In genomic region chr14:31244777-31245176, GRCm38 (mm10) we compare ENCODE assay signal across 23 mouse cellular contexts. TPM values are rescaled to one million over a fixed set of nuclear protein-coding genes. Genes with fewer than 3 reads are reported as not detected.
A peak's percentile ranks its signal among the peaks of the same experiment; 100 is the strongest.
DNase-seq lines count a peak whose midpoint lies in the region; ATAC-seq and TF ChIP-seq lines count a peak whose summit lies in the region.
"Had no signal": no experiment of that assay in that cellular context is flagged by ENCODE, and none has a peak within 500 bp of the region (broad histone marks: within the 10 kb centered on the region; RNA-seq: fewer than 3 reads in every experiment).

No protein-coding gene starts in this region.

- no peak overlapping the region for H3K9ac ChIP-seq in CH12.LX (ENCODE audit: insufficient read depth, low read depth)
- H3K9ac ChIP-seq: embryonic facial prominence, embryonic 12.5 days; forebrain, embryonic 13.5 days; forebrain, embryonic 15.5 days; forebrain, postnatal 0 days had no signal

- no peak for TF ChIP-seq EP300 in CH12.LX (IDR thresholded peaks at IDR 0.05; ENCODE audit: low read length)

- no peaks in the 10 kb centered on the region for H3K9me3 ChIP-seq in CH12.LX (replicated peaks; ENCODE audit: low read length)
- H3K9me3 ChIP-seq: embryonic facial prominence, embryonic 10.5 days; embryonic facial prominence, embryonic 12.5 days; forebrain, embryonic 13.5 days; forebrain, embryonic 15.5 days had no signal

- H3K27ac ChIP-seq in CH12.LX (ENCODE audit: insufficient read depth, low read depth): no peak overlapping the region
- H3K27ac ChIP-seq: embryonic facial prominence, embryonic 10.5 days; embryonic facial prominence, embryonic 12.5 days; forebrain, embryonic 13.5 days; forebrain, embryonic 15.5 days had no signal

- no peaks in the 10 kb centered on the region for H3K27me3 ChIP-seq in CH12.LX (replicated peaks)
- H3K27me3 ChIP-seq: embryonic facial prominence, embryonic 12.5 days; forebrain, embryonic 13.5 days; forebrain, embryonic 15.5 days; Patski had no signal

- no peak for TF ChIP-seq POLR2A in CH12.LX (IDR thresholded peaks at IDR 0.05; ENCODE audit: low read depth, low read length)

- dilution Hi-C loops in CH12.LX (cut with MboI; ENCODE audit: extremely low pct_ligation_motif_present, extremely low pct_unique_long_range_greater_than_20kb, low sequenced_read_pairs): no loop called here

- H3K79me2 ChIP-seq in CH12.LX (replicated peaks; ENCODE audit: control insufficient read depth, extremely low read depth, insufficient read depth, poor library complexity, severe bottlenecking): no peaks in the 10 kb centered on the region

- TF ChIP-seq RAD21 in CH12.LX (IDR thresholded peaks at IDR 0.05; ENCODE audit: low read depth, low read length): no peak

- no peak for TF ChIP-seq CTCF in CH12.LX (conservative IDR thresholded peaks at IDR 0.05 in 1 of 2, IDR thresholded peaks at IDR 0.05 in 1 of 2; ENCODE audit: low read depth in 2 of 2, low read length in 2 of 2)

- peaks cover 0 to 24% of the 10 kb centered on the region in 2 experiments for H3K36me3 ChIP-seq in CH12.LX (replicated peaks in 1 of 2; ENCODE audit: control insufficient read depth in 1 of 2, insufficient read depth in 1 of 2, low read length in 1 of 2)
- H3K36me3 ChIP-seq: embryonic facial prominence, embryonic 12.5 days; forebrain, embryonic 15.5 days had no signal

- DNase-seq in CH12.LX (ENCODE audit: extremely low read depth): no peak
- DNase-seq in cerebellum, postnatal 36 days: no peak
- no peak for DNase-seq in right cerebral cortex, postnatal 25 days
- no peak for DNase-seq in urinary bladder, adult 18-20 months (ENCODE audit: low spot score in 2 of 2)
- DNase-seq: adrenal gland, adult 8-10 months; adrenal gland, postnatal 14 days; adrenal gland, postnatal 36 days; B cell, adult 2 months; cerebellum, adult 11-12 months; cerebellum, adult 2 months; cerebellum, adult 9-10 months; cerebellum, postnatal 10 days; cerebellum, postnatal 25 days; forebrain, postnatal 0 days had no signal

- in situ Hi-C loops in CH12.LX (cut with MboI; ENCODE audit: low pct_ligation_motif_present, low pct_unique_long_range_greater_than_20kb, low sequenced_read_pairs): no loop called here

- ATAC-seq in common myeloid progenitor, adult 5-6 weeks (replicated peaks; ENCODE audit: low read depth, poor library complexity, severe bottlenecking): 0 out of 2 replicates have a peak, but pooled peaks have one; percentile 47
- peak; percentile 54; the same call in 1 of the 2 replicates for ATAC-seq in megakaryocyte, adult 5-6 weeks (ENCODE audit: poor library complexity, severe bottlenecking)
- ATAC-seq: activated CD4-positive, CD25-positive, alpha-beta regulatory T cell, adult 4 months; CD4-positive, CD25-positive, alpha-beta regulatory T cell, adult 4 months; forebrain, embryonic 13.5 days; forebrain, embryonic 15.5 days; forebrain, postnatal 0 days; Patski had no signal

- H3K4me2 ChIP-seq in CH12.LX (ENCODE audit: insufficient read depth, low read depth, poor library complexity, severe bottlenecking): no peak overlapping the region
- H3K4me2 ChIP-seq: embryonic facial prominence, embryonic 12.5 days; forebrain, embryonic 13.5 days; forebrain, embryonic 15.5 days had no signal

- H3K4me3 ChIP-seq in CH12.LX (replicated peaks in 1 of 3; ENCODE audit: low read depth in 2 of 3, low read length in 2 of 3, poor library complexity in 1 of 3): no peak overlapping the region
- H3K4me3 ChIP-seq: embryonic facial prominence, embryonic 10.5 days; embryonic facial prominence, embryonic 12.5 days; forebrain, embryonic 13.5 days; forebrain, embryonic 15.5 days had no signal

- H3K4me1 ChIP-seq in CH12.LX (ENCODE audit: control insufficient read depth in 1 of 2, insufficient read depth in 2 of 2): peaks cover 0 to 9% of the 10 kb centered on the region in 2 experiments; a peak in 2 of 4 replicates
- H3K4me1 ChIP-seq: forebrain, embryonic 13.5 days; forebrain, embryonic 15.5 days had no signal

TF ChIP-seq in CH12.LX, 34 proteins besides CTCF, POLR2A, EP300 and RAD21:
- TF ChIP-seq ZNF384 (IDR thresholded peaks at IDR 0.05; ENCODE audit: low read depth, low read length) (peak; percentile 36; the same call in 1 of the 2 replicates), NRF1 (IDR thresholded peaks at IDR 0.05; ENCODE audit: low read depth, low read length) (no peak), MAFK (IDR thresholded peaks at IDR 0.05; ENCODE audit: insufficient replicate concordance, low read length) (no peak)

RNA-seq across cellular contexts. Expression of gene Phf7, which starts 6.3 kb away (rescaled TPM):
- total RNA-seq in CH12.LX (2012; rRNA removed): 11.1 and 13.9 TPM in 2 replicates
- total RNA-seq in CH12.LX (2014; rRNA removed): 13.5 and 14.3 TPM in 2 replicates
- polyA plus RNA-seq in CH12.LX (2012; ENCODE audit: insufficient read length, low read depth): 10.0 and 12.5 TPM in 2 replicates
- total RNA-seq in common myeloid progenitor, adult 5-6 weeks (2017): 15.6 and 16.7 TPM in 2 replicates
- total RNA-seq in megakaryocyte, adult 5-6 weeks (2015): 12.5 and 14.3 TPM in 2 replicates
- 9.8 and 13.4 TPM in 2 replicates for total RNA-seq in megakaryocyte, adult 5-6 weeks (2017)

RNA-seq across cellular contexts. Expression of gene Bap1, which starts 6.5 kb away (rescaled TPM):
- total RNA-seq in CH12.LX (2012; rRNA removed): 56.6 and 58.0 TPM in 2 replicates
- total RNA-seq in CH12.LX (2014; rRNA removed): 61.8 and 62.0 TPM in 2 replicates
- polyA plus RNA-seq in CH12.LX (2012; ENCODE audit: insufficient read length, low read depth): 87.7 and 100 TPM in 2 replicates
- total RNA-seq in common myeloid progenitor, adult 5-6 weeks (2017): 39.8 and 64.6 TPM in 2 replicates
- total RNA-seq in megakaryocyte, adult 5-6 weeks (2015): 14.0 and 15.6 TPM in 2 replicates
- 30.4 and 31.8 TPM in 2 replicates for total RNA-seq in megakaryocyte, adult 5-6 weeks (2017)

RNA-seq across cellular contexts. Expression of gene Sema3g, which starts 27.1 kb away (rescaled TPM):
- total RNA-seq in CH12.LX (2012; rRNA removed): 1.0 and 1.1 TPM in 2 replicates
- total RNA-seq in CH12.LX (2014; rRNA removed): 0.36 and 0.47 TPM in 2 replicates
- polyA plus RNA-seq in CH12.LX (2012; ENCODE audit: insufficient read length, low read depth): 0.93 and 0.94 TPM in 2 replicates
- total RNA-seq in common myeloid progenitor, adult 5-6 weeks (2017): not detected in 2 replicates
- total RNA-seq in megakaryocyte, adult 5-6 weeks (2015): not detected in 2 replicates
- total RNA-seq in megakaryocyte, adult 5-6 weeks (2017): not detected in 2 replicates
- polyA plus RNA-seq: activated CD4-positive, CD25-positive, alpha-beta regulatory T cell, adult 4 months; CD4-positive, CD25-positive, alpha-beta regulatory T cell, adult 4 months had no signal

RNA-seq across cellular contexts. Expression of gene Nisch, which starts 28.0 kb away (rescaled TPM):
- total RNA-seq in CH12.LX (2012; rRNA removed) (76.1 and 85.2 TPM in 2 replicates), CH12.LX (2014; rRNA removed) (43.1 and 46.3 TPM in 2 replicates)
- 149 and 180 TPM in 2 replicates for polyA plus RNA-seq in CH12.LX (2012; ENCODE audit: insufficient read length, low read depth)
- total RNA-seq in common myeloid progenitor, adult 5-6 weeks (2017): 82.3 and 114 TPM in 2 replicates
- total RNA-seq in megakaryocyte, adult 5-6 weeks (2015): 74.8 and 95.0 TPM in 2 replicates
- total RNA-seq in megakaryocyte, adult 5-6 weeks (2017): 65.6 and 79.0 TPM in 2 replicates

RNA-seq across cellular contexts. Expression of gene Tnnc1, which starts 36.7 kb away (rescaled TPM):
- total RNA-seq in CH12.LX (2012; rRNA removed): 0.25 and 0.29 TPM in 2 replicates
- 0.63 and 0.86 TPM in 2 replicates for total RNA-seq in CH12.LX (2014; rRNA removed)
- polyA plus RNA-seq in CH12.LX (2012; ENCODE audit: insufficient read length, low read depth): 0.66 and 1.0 TPM in 2 replicates
- total RNA-seq in common myeloid progenitor, adult 5-6 weeks (2017): not detected in 2 replicates
- total RNA-seq in megakaryocyte, adult 5-6 weeks (2015): 0.71 TPM in 1 of 2 replicates, not detected in the other
- not detected in 2 replicates for total RNA-seq in megakaryocyte, adult 5-6 weeks (2017)
- polyA plus RNA-seq: activated CD4-positive, CD25-positive, alpha-beta regulatory T cell, adult 4 months; CD4-positive, CD25-positive, alpha-beta regulatory T cell, adult 4 months had no signal
